Mouse (Mus musculus) G1E (cell line): ENCODE results near the gene Dip2b.

Source experiments
- CTCF ChIP-seq: IDR thresholded peaks from 2 replicates; pipeline ENCODE4 v1.5.1; 2012; ENCODE audit warnings: low read depth, low read length, inconsistent platforms, mixed read lengths
- GATA2 ChIP-seq: IDR thresholded peaks from 2 replicates; pipeline ENCODE4 v1.6.1; 2012; ENCODE audit warnings: low read depth, low read length, inconsistent platforms, borderline replicate concordance

- no peak for TF ChIP-seq CTCF
- no peak for TF ChIP-seq GATA2
These were observed 71.5 kb downstream of the Dip2b start for GRCm38 (mm10) chr15:100109916-100110315.
